Mouse (Mus musculus): ENCODE results near the gene Gm10192.
"Not testable (repeated sequence)": the region's sequence is repeated elsewhere in the genome, so short reads cannot be mapped to it uniquely, and the experiment has no call there.

The Gm10192 gene

DNA sequence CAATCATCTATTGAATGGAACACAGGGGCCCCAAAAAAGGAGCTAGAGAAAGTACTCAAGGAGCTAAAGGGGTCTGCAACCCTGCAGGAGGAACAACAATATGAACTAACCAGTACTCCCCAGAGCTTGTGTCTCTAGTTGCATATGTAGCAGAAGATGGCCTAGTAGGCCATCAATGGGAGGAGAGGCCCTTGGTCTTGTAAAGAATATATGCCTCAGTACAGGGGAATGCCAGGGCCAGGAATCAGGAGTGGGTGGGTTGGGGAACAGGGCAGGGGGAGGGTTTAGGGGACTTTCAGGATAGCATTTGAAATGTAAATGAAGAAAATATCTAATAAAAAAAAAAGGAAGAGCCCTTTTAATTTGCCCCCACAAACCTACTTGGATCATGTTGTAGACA is at the start of gene Gm10192:
Gm10192 (minus strand) TSS at position 101 of the 400 bp plus-strand sequence.
- DNase-seq (ENCODE audit: low spot score) = not testable (repeated sequence)

DNA sequence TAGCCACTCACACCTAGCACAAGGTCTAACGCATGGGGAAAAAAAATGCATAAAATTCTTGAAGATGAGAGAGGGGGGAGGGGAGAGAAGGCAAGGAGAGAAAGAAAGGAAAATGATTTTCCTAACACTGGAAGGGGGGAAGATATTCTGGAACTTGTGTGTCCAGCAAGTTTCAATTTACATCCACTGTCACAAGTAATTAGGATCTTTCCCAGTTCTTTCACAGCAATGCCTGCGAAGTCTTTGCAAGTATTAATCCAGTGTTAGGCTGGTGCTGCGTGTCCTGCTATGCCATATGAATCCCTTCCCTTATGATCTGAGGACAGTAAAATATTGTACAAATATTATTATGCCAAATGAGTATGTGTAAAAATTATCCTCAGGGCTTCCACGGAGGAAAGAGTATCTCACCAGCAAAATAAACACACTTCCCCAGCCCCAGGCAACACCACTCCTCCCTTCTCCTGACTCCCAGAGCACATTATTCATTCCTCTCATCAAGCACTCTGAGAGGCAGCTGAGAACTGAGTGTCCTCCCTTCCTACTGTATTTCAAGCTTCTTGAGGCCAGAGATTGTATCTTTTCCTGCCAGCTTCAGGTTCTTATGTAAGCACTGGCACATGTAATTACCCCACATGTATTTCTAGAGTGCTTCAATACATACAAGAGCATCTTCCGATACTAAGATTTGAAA is 47.6 kb upstream of the Gm10192 start:
- DNase-seq (ENCODE audit: low spot score) = no peak

DNA sequence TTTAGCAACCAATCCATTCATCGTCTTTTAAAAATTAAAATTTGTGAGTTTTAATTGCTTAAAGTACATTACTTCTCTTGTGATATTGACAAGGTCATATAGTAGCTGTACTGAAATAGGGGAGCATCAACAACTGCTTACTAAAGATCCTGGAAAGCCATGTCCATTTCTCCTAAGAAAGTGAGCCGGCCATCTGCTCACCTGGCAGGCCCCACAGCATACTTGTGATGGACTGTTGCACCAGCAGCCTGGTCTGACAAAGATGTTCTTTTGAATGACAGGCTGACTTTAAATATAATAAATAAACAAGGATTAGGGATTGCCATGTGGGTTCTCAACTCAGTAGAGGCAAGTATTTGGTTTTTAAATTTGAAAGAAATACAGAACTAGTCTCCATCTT is 36.7 kb upstream of the Gm10192 start:
- no peak for DNase-seq (ENCODE audit: low spot score)

DNA sequence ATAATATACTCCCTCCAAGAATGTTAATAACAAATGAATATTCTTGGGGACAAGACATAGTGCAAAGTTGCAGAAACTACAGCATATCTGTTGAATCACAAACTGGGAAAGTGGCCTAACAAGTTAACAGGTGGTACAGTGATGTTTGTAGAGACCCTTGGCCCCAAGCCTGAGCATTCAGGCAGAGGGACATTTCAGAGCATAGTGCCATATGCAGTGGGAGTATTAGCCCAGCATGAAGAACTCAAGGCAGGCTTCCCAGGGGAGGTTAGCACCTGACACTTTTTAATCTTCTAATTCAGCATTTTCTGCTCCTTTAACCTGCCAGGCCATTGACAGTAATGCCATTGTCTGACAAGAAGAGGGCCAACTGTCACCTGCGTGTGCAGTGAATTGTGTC is 34.9 kb upstream of the Gm10192 start:
- DNase-seq (ENCODE audit: low spot score) = no peak

DNA sequence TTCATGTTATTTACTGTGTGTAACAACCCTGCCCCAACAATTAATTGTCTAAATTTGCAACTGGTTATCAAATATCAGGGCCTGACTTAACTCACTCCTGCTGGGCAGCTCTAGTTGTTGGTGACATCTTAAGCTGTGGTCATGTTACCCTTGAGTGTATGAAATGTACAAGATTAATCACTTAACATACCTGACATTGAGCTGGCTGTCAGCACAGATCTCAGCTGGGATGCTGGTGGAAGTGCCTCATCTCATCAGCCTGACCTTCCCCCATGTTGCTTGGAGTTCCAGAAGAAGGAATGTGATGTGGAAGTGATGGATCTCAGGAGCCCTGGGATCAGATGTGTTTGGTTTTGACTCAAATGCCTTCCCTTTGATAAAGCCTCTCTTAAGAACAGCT is 29.5 kb upstream of the Gm10192 start:
- no peak for DNase-seq (ENCODE audit: low spot score)

DNA sequence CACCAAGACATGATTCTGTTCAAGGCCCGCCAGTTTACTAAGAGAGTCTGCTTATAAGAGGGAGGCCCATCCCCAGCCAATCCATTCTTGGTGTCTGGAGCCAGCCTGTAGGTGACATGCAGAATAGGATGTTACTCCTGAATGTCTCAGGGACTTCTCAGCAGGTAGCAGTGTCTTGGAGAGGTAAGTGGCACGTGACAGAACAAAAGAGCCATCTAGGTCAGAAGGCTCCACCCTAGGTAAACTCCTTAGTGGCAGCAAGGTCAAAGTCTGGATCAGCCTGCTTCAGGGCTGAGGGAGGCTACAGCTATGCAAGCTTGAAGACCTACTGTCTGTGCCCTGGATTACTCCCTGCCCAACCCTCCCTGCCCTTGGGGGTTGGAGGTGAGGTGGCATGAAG is 20.0 kb upstream of the Gm10192 start:
- not testable (repeated sequence) for DNase-seq (ENCODE audit: low spot score)

DNA sequence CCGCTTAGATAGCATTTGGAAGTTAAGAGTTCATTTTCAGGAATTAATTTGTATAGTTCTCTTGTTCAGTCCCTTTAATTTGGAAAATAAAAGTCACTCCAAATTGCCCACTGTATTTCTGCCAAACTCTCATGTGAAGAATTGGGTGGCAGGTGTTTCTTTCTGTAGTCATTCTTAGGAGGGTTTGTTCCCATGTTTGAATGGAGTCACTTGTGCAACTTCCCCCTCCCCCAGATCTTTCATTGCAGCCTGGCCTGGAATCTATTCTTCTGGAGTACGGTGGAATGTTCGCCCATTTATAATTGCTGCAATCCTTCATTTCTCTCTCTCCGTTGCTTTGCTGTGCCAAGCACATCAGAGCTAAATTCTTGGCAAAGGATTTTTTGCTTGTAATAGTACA is 10.2 kb upstream of the Gm10192 start:
- DNase-seq (ENCODE audit: low spot score) = no peak

DNA sequence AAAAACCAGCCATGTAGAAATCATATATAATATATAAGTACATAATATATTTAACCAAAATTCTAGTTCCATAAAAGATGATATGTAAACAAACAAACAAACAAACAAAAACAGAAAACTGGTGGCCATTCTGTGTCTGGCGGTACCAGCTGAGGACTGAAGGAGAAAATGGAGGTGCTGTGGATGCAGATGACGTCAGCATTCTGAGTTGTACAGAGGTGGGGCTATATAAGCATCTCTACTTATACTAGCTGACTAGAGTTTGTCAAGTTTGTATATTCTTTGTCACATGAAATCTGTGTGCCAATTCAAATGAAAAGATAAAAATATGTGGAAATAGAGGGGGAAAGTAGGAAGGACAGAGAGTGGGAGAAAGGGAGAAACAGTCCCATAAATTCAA is 9.6 kb upstream of the Gm10192 start:
- DNase-seq (ENCODE audit: low spot score) = no peak

DNA sequence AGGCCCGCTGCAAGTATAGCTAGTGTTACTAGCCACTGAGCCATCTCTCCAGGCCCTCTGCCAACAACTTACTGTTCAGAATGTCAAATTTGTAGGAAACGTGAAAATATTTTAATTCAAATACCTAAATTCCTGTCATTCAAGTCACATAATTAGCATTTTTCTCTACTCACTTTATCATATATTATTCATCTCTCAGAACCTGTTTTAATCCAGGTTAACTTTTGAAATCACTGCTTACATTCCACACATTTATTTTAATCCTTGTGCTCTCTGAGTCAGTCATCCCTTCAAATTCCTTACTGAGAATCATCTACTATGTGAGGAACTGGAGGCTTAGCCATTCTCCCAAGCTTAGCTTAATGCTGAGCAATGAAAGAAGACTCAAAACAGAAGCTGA is 2.6 kb downstream of the Gm10192 start:
- DNase-seq (ENCODE audit: low spot score) = no peak

DNA sequence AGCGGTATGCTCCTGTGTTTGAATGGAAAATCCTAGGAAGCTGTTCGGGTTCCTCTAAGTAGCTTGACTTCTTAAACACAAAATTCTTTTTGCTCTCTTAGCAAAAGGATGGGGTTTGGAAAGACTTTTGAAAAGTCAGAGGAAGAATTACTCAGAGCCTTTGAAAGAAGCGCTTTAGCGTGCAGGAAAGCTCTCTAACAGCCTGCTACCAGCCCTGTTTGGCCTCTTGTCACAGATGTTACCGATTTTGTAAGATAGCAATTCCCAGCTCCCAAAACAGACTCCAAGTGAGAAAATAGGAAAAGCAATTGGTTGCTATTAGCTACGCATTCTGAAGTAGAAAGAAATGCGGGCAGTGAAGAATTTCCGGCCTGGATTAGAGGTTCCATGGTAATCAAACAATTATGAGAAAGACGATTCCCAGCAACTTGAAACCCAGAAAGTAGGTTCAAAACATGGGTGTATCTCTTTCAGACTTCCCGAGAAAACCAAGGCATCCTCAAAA is 26.1 kb downstream of the Gm10192 start:
- DNase-seq (ENCODE audit: low spot score) = no peak

DNA sequence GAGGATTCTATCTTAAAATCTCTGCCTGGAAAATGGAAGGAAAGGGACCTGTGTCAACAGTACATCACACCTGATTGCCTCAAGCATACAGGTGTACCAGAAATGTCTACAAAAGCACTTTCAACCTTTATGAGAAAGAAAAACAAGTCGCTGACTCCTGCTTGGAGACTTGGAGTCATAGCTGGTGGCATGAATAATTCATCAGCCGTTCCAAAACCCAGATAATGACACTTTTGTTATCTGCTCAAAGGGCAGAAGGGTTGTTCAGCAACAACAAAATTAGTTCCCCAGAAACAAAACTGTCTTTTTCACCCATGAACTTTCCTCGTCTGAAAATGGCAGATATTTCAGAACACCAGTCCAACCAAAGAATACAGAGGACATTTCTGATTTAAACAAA is 26.9 kb downstream of the Gm10192 start:
- no peak for DNase-seq (ENCODE audit: low spot score)

DNA sequence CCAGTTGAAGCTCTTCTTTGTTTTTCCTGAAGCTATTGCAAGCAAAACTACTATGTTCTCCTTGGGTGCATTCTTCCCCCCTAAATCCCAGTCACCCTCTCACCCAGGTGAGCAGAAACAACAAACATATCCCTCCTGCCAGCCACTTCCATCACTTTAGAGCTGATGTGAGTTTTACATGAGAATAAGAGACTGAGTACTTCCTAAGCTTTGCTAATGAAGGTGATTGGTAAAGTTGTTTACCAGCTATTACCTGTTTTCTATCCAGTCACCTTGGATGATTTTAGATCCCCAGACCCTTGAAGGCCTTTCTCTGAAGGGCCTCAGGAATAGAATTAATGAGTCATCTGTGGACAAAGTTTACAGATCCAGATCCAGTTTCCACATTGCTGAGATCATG is 29.4 kb downstream of the Gm10192 start:
- no peak for DNase-seq (ENCODE audit: low spot score)

DNA sequence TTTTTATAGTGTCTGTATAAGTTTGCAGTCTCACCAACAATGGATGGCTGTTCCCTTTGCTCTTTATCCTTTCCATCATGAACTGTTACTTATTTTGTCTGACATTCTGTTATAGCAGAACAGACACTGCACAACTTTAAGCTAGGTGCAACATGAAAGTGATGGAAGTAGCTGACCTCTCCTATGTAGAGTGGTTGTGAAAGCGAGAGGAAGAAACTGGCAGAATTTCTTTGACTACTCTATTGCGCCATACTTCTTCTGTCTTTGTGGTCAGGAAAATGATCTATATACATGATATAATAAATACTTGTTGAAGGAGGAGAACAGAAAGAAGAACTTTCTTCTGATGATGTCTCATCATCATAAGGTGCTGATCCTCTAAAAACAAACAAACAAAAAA is 40.5 kb downstream of the Gm10192 start:
- no peak for DNase-seq (ENCODE audit: low spot score)
